ENCODE assay signal across 8 mouse cellular contexts in the genomic region with DNA sequence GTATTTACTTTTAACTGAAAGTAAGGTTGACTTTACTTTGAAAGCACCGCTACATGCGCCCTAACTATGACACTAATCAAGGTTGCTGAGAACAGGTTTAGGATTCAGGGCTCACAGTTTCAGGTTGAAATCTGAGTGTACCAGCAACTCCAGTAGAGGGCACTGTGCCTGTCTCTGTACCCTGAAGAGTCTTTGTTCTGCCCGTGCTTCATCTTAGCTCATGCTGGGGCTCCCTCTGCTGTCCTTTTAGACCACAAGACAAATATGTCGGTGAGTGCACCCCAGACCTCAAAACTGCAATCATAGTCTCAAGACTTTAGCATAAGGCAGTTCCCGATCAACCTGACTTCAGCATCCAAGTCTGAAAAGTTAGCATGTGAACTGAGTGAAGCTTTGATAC.
DNase-seq lines count a peak whose midpoint lies in the region; ATAC-seq and TF ChIP-seq lines count a peak whose summit lies in the region.

No protein-coding gene starts in this region.

- POLR2A ChIA-PET in Patski (lab: Charles Lee) = no interaction called here

- H3K4me1 ChIP-seq in forebrain, postnatal 0 days (ENCODE audit: insufficient read depth) = no peaks in the 10 kb centered on the region
- H3K4me1 ChIP-seq in hindbrain, embryonic 14.5 days (replicated peaks; ENCODE audit: control insufficient read depth, insufficient read depth, low read length) = no peaks in the 10 kb centered on the region

- H3K27ac ChIP-seq in forebrain, postnatal 0 days (ENCODE audit: low read depth, low read length) = no peak overlapping the region
- no peak overlapping the region for H3K27ac ChIP-seq in hindbrain, embryonic 14.5 days

- no peaks in the 10 kb centered on the region for H3K36me3 ChIP-seq in forebrain, postnatal 0 days (ENCODE audit: insufficient read depth)
- H3K36me3 ChIP-seq in hindbrain, embryonic 14.5 days (replicated peaks; ENCODE audit: control insufficient read depth, insufficient read depth) = no peaks in the 10 kb centered on the region

- 28% methylated on average over 5 of the region's 5 CpGs for WGBS in forebrain, postnatal 0 days
- WGBS in hindbrain, embryonic 14.5 days = 33% methylated on average over 5 of the region's 5 CpGs

- DNase-seq in Patski (ENCODE audit: low read depth, low spot score) = peak; percentile 75
- peak; percentile 21 to 39 for DNase-seq in cerebellum, adult 18-20 months
- peak; percentile 86 for DNase-seq in forebrain, postnatal 0 days
- DNase-seq in hindbrain, embryonic 14.5 days (ENCODE audit: low spot score) = peak; percentile 86
- DNase-seq in layer of hippocampus, postnatal 10 days (ENCODE audit: low spot score in 2 of 2) = peak; percentile 70 to 81
- peak; percentile 80 for DNase-seq in lung, postnatal 10 days
- peak; percentile 91 for DNase-seq in retina, postnatal 1 day
- DNase-seq in urinary bladder, postnatal 4 days (ENCODE audit: low spot score in 2 of 2) = peak; percentile 33 to 64

- H3K27me3 ChIP-seq in Patski = peaks cover under 1% of the 10 kb centered on the region
- H3K27me3 ChIP-seq in forebrain, postnatal 0 days (ENCODE audit: insufficient read depth, low read length) = no peaks in the 10 kb centered on the region
- no peaks in the 10 kb centered on the region for H3K27me3 ChIP-seq in hindbrain, embryonic 14.5 days (ENCODE audit: control insufficient read depth, insufficient read depth, low read length)

- no peaks in the 10 kb centered on the region for H3K9me3 ChIP-seq in forebrain, postnatal 0 days (ENCODE audit: low read length)
- H3K9me3 ChIP-seq in hindbrain, embryonic 14.5 days (ENCODE audit: control insufficient read depth, low read length) = no peaks in the 10 kb centered on the region

- peak; percentile 95 for ATAC-seq in Patski
- peak; percentile 96 for ATAC-seq in forebrain, postnatal 0 days
- peak; percentile 94 for ATAC-seq in hindbrain, embryonic 14.5 days (ENCODE audit: low FRiP score)

- no peak overlapping the region for H3K9ac ChIP-seq in forebrain, postnatal 0 days
- no peak overlapping the region for H3K9ac ChIP-seq in hindbrain, embryonic 14.5 days

- CTCF ChIA-PET in Patski (lab: Charles Lee) = interaction anchor here (0.6 to 5.3 kb wide), 51 partner anchors 10 to 882 kb away, joined by 3 to 39 read pairs (median 4); no protein-coding TSS in a partner anchor

- H3K4me3 ChIP-seq in forebrain, postnatal 0 days (ENCODE audit: low read depth, low read length) = no peak overlapping the region
- H3K4me3 ChIP-seq in hindbrain, embryonic 14.5 days (replicated peaks; ENCODE audit: low read length) = no peak overlapping the region

- TF ChIP-seq CTCF in Patski (IDR thresholded peaks at IDR 0.05) = peak; percentile 100
- TF ChIP-seq CTCF in forebrain, postnatal 0 days (IDR thresholded peaks at IDR 0.05; ENCODE audit: low read depth) = peak; percentile 92

- in situ Hi-C loops in Patski (cut with MboI; ENCODE audit: low pct_unique_long_range_greater_than_20kb) = loop anchor here (5.0 kb wide), 3 partner anchors 150 to 365 kb away; no protein-coding TSS in a partner anchor

- H3K4me2 ChIP-seq in forebrain, postnatal 0 days (ENCODE audit: low read depth) = no peak overlapping the region
- no peak overlapping the region for H3K4me2 ChIP-seq in hindbrain, embryonic 14.5 days (replicated peaks)

Comparison
In these comparisons a context has a peak if more than half of its experiments do, and no peak if none do; other contexts are left out.
1. DNase-seq: peak in every context shown above with its lines; median percentile 91 in retina, postnatal 1 day; 86 in forebrain, postnatal 0 days; 86 in hindbrain, embryonic 14.5 days; 80 in lung, postnatal 10 days; 76 in layer of hippocampus, postnatal 10 days; 75 in Patski; 48 in urinary bladder, postnatal 4 days; 30 in cerebellum, adult 18-20 months.